Mouse (Mus musculus) monocyte, adult 5-6 weeks (primary cell): Measurements from ENCODE around the gene Trim12a. TPM values are rescaled to one million over a fixed set of nuclear protein-coding genes. Genes with fewer than 3 reads are reported as not detected.

Experiments
- total RNA-seq: library from RNA; stranded (forward); fragments of 200-1000, 200-491, 200-594 nt; gene quantifications from 3 replicates; pipeline ENCODE4 v1.2.3, GENCODE M21; 2017

The Trim12a gene
- total RNA-seq, 1 experiment from 2014 or later, result 152 TPM

Other genes starting within 250 kb of the Trim12a start
- not detected in 3 replicates for gene Olfr644, start 243.6 kb downstream of the Trim12a start, total RNA-seq
- not detected in 3 replicates for gene Olfr645, start 230.0 kb downstream of the Trim12a start, total RNA-seq
- gene Olfr646, start 210.6 kb downstream of the Trim12a start, total RNA-seq, result not detected in 3 replicates
- not detected in 3 replicates for gene Ubqln5, start 185.6 kb downstream of the Trim12a start, total RNA-seq
- gene Olfr643, start 178.1 kb downstream of the Trim12a start, total RNA-seq, result not detected in 3 replicates
- gene Ubqln3, start 172.2 kb downstream of the Trim12a start, total RNA-seq, result 0.21 TPM in 1 of 3 replicates, not detected in the others
- gene Ubqlnl, start 164.9 kb downstream of the Trim12a start, total RNA-seq, result not detected in 3 replicates
- gene Olfm5, start 150.6 kb downstream of the Trim12a start, total RNA-seq, result not detected in 3 replicates
- not detected in 3 replicates for gene Olfr648, start 132.1 kb downstream of the Trim12a start, total RNA-seq
- not detected in 3 replicates for gene Olfr649, start 119.5 kb downstream of the Trim12a start, total RNA-seq
- 0.21 to 1.6 TPM in 2 of 3 replicates, not detected in the other for gene Trim6, start 96.7 kb downstream of the Trim12a start, total RNA-seq
- gene Trim34a, start 71.0 kb downstream of the Trim12a start, total RNA-seq, result 41.8 to 60.5 TPM (median 42.8 TPM) in 3 replicates
- gene Trim5, start 27.4 kb downstream of the Trim12a start, total RNA-seq, result 16.7 to 39.3 TPM (median 25.4 TPM) in 3 replicates
- gene Trim34b, start 14.0 kb upstream of the Trim12a start, total RNA-seq, result 1.6 to 6.2 TPM (median 1.8 TPM) in 3 replicates
- 38.3 to 79.6 TPM (median 51.5 TPM) in 3 replicates for gene Trim12c, start 37.9 kb upstream of the Trim12a start, total RNA-seq
- gene Trim30b, start 54.4 kb upstream of the Trim12a start, total RNA-seq, result 23.5 to 27.5 TPM (median 27.2 TPM) in 3 replicates
- gene Trim30c, start 85.4 kb upstream of the Trim12a start, total RNA-seq, result 0.58 to 1.1 TPM in 2 of 3 replicates, not detected in the other
- gene Trim30a, start 149.7 kb upstream of the Trim12a start, total RNA-seq, result 50.5 to 91.1 TPM (median 54.1 TPM) in 3 replicates
- gene Trim30d, start 192.4 kb upstream of the Trim12a start, total RNA-seq, result 26.0 to 47.8 TPM (median 29.6 TPM) in 3 replicates
- not detected in 3 replicates for gene Olfr651, start 234.7 kb upstream of the Trim12a start, total RNA-seq
- gene Olfr652, start 245.4 kb upstream of the Trim12a start, total RNA-seq, result not detected in 3 replicates